Mouse (Mus musculus): ENCODE results near the gene Ssxb9.
"Not testable (repeated sequence)": the region's sequence is repeated elsewhere in the genome, so short reads cannot be mapped to it uniquely, and the experiment has no call there.

The Ssxb9 gene

DNA sequence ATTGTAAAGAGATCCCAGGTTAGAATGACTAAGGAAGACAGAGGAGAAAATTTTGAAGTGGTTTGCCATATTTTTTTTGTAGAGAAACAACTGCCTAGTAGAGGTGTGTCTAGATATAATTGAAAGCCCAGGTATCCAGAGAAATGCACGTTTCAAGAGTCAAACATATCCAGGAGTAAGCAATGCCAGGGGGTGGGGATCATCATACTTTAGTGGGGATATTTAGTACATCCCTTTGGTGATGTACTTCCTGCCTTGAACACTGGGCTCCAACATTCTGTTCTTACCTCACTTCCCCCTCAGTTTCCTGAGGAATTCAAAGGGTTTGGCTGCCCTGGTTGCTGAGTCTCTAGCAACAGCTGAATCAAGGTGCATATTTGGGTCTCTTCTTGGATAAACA, at the start of gene Ssxb9:
Gene Ssxb9, plus strand, starts transcription at position 301 of the 400 bp plus-strand sequence.
- not testable (repeated sequence) for DNase-seq

DNA sequence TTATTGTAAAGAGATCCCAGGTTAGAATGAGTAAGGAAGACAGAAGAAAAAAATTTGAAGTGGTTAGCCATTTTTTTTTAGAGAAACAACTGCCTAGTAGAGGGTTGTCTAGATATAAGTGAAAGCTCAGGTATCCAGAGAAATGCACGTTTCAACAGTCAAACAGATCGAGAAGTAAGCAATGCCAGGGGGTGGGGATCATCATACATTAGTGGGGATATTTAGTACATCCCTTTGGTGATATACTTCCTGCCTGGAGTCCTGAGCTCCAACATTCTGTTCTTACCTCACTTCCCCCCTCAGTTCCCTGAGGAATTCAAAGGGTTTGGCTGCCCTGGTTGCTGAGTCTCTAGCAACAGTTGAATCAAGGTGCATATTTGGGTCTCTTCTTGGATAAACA, 39.7 kb upstream of the Ssxb9 start, which contains the start of gene Ssxb10:
Gene Ssxb10, plus strand, starts transcription at position 301 of the 400 bp plus-strand sequence.
- DNase-seq, result no peak

DNA sequence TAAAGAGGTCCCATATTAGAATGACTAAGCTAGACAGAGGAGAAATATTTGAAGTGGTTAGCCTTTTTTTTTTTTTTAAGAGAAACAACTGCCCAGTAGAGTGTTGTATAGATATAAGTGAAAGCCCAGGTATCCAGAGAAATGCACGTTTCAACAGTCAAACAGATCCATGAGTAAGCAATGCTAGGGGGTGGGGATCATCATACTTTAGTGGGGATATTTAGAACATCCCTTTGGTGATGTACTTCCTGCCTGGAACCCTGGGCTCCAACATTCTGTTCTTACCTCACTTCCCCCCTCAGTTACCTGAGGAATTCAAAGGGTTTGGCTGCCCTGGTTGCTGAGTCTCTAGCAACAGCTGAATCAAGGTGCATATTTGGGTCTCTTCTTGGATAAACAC, 46.2 kb downstream of the Ssxb9 start, which contains the start of gene Ssxb1:
Gene Ssxb1, plus strand, starts transcription at position 301 of the 400 bp plus-strand sequence.
- DNase-seq, result not testable (repeated sequence)
